Mouse (Mus musculus): ENCODE data around the gene Atp5s. TPM values are rescaled to one million over a fixed set of nuclear protein-coding genes. Genes with fewer than 3 reads are reported as not detected.

Gene Atp5s
- total and polyA plus RNA-seq, 3 experiments = 22.5 to 34.7 (median 31.5) TPM

DNA sequence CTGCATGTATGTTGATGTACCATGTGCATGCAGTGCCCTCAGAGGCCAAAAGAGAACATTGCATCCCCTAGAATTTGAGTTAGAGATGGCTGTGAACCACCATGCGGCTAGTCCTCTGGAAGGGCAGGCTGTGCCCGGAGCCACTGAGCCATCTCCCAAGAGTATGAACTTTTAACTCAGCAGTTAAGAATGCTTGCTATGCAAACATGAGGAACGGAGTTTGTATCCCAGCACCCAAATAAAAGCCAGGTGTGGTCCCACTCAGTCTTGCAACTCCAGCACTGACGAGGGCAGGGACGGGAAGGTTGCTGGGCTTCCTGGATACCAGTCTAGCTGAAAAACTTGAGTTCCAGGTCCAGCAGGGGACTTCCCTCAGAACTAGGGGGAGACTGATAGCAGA, 17.2 kb downstream of the Atp5s start:
- intact Hi-C loops (cut with DNase I) = no loop called here

GRCm38 (mm10) chr12:69744138-69744537, 19.4 kb downstream of the Atp5s start:
- no peak for DNase-seq
- Histone ChIP-seq H3K9ac (ENCODE audit: low read depth, low read length) (no peak overlapping the region), H3K27me3 (ENCODE audit: control insufficient read depth, insufficient read depth, low read length) (no peaks in the 10 kb centered on the region), H3K36me3 (ENCODE audit: control insufficient read depth, insufficient read depth, low read length) (no peaks in the 10 kb centered on the region), H3K27ac (no peak overlapping the region), H3K79me2 (replicated peaks; ENCODE audit: control insufficient read depth, insufficient read depth, low read length) (no peaks in the 10 kb centered on the region), H3K4me1 (ENCODE audit: control insufficient read depth, insufficient read depth, low read length) (no peaks in the 10 kb centered on the region), H3K4me3 (no peak overlapping the region)
- 64% methylated on average over 5 of the region's 5 CpGs for WGBS
- no peak for TF ChIP-seq EP300 (IDR thresholded peaks at IDR 0.05; ENCODE audit: insufficient read depth, low read depth, low read length)
- no peak for TF ChIP-seq POLR2A (IDR thresholded peaks at IDR 0.05; ENCODE audit: insufficient read depth, low read depth, low read length)
- TF ChIP-seq CTCF (IDR thresholded peaks at IDR 0.05) = no peak
- intact Hi-C loops (cut with DNase I) = no loop called here

More for the DNA sequence above, 17.2 kb downstream of the Atp5s start:
- Histone ChIP-seq H3K79me2 (replicated peaks; ENCODE audit: control insufficient read depth, insufficient read depth, low read length) (no peaks in the 10 kb centered on the region), H3K4me3 (no peak overlapping the region), H3K4me1 (ENCODE audit: control insufficient read depth, insufficient read depth, low read length) (no peaks in the 10 kb centered on the region), H3K36me3 (ENCODE audit: control insufficient read depth, insufficient read depth, low read length) (no peaks in the 10 kb centered on the region), H3K9ac (ENCODE audit: low read depth, low read length) (no peak overlapping the region), H3K27ac (no peak overlapping the region), H3K27me3 (ENCODE audit: control insufficient read depth, insufficient read depth, low read length) (no peaks in the 10 kb centered on the region)
- 93% methylated on average over 5 of the region's 5 CpGs for WGBS
- no peak for DNase-seq
- TF ChIP-seq EP300 (IDR thresholded peaks at IDR 0.05; ENCODE audit: insufficient read depth, low read depth, low read length) (no peak), POLR2A (IDR thresholded peaks at IDR 0.05; ENCODE audit: insufficient read depth, low read depth, low read length) (no peak), CTCF (IDR thresholded peaks at IDR 0.05) (no peak)

DNA sequence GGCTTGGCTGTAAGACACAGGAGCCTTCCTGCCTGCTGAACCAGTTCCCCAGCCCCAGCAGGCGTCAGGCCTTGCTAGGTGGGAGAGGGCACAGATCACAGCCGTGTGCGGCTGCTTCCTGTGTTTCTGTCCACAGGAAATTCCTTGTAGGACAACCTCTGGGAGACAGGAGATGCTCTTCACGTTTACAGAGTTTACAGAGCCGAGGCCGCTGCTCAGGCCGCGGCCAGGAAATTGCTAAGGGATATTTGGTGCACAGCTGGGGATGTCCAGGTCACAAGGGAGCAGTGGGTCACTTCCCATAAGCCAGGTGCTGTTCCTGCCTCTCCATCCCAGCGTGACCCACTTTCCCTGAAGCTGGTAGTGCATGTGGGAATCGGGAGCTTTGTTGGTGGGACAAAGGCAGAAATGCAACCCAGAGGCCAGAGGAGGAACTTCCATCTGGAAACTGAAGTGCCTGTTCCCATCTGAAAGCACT, 27.2 kb downstream of the Atp5s start:
- Histone ChIP-seq H3K27ac (peak overlapping the region; percentile 69), H3K36me3 (ENCODE audit: control insufficient read depth, insufficient read depth, low read length) (0 out of 2 replicates have a peak, but pooled peaks cover 2% of the 10 kb centered on the region), H3K27me3 (ENCODE audit: control insufficient read depth, insufficient read depth, low read length) (no peaks in the 10 kb centered on the region), H3K79me2 (replicated peaks; ENCODE audit: control insufficient read depth, insufficient read depth, low read length) (no peaks in the 10 kb centered on the region), H3K4me1 (ENCODE audit: control insufficient read depth, insufficient read depth, low read length) (peaks cover 7% of the 10 kb centered on the region), H3K4me3 (no peak overlapping the region), H3K9ac (ENCODE audit: low read depth, low read length) (no peak overlapping the region)
- no peak for TF ChIP-seq POLR2A (IDR thresholded peaks at IDR 0.05; ENCODE audit: insufficient read depth, low read depth, low read length)
- TF ChIP-seq CTCF (IDR thresholded peaks at IDR 0.05) = peak; percentile 48
- 0 out of 2 replicates have a peak, but pooled peaks have one; percentile 57 for TF ChIP-seq EP300 (IDR thresholded peaks at IDR 0.05; ENCODE audit: insufficient read depth, low read depth, low read length)
- DNase-seq = peak; percentile 49 to 64
- intact Hi-C loops (cut with DNase I) = loop anchor here (10.0 kb wide), 1 partner anchor 393 kb away; no protein-coding TSS in a partner anchor
- WGBS = 32% methylated on average over 10 of the region's 10 CpGs

DNA sequence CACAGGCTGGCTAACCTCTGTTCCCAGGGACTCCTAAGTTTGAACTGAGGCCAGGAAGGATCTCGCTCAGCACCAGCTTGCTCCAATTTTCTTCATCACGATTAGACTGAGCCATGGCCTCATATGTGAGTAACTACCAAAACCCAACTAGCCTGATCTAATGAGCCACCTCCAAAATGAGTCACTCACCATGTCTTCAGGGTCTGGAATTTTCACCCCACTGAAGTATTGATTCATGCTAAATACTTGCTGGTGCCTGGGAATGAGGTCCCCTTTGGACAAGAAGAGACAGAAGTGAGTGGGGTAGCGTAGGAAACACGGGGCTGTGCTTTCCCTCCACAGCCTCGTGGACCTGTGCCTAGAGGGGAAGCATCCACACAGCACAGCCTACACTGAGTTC, 29.2 kb downstream of the Atp5s start:
- H3K36me3 ChIP-seq (ENCODE audit: control insufficient read depth, insufficient read depth, low read length) = 0 out of 2 replicates have a peak, but pooled peaks cover 2% of the 10 kb centered on the region
- H3K27me3 ChIP-seq (ENCODE audit: control insufficient read depth, insufficient read depth, low read length) = no peaks in the 10 kb centered on the region
- DNase-seq = no peak
- 68% methylated on average over 5 of the region's 5 CpGs for WGBS
- no peak overlapping the region for H3K4me3 ChIP-seq
- H3K4me1 ChIP-seq (ENCODE audit: control insufficient read depth, insufficient read depth, low read length) = peaks cover 9% of the 10 kb centered on the region
- TF ChIP-seq CTCF (IDR thresholded peaks at IDR 0.05) = no peak
- no peak for TF ChIP-seq POLR2A (IDR thresholded peaks at IDR 0.05; ENCODE audit: insufficient read depth, low read depth, low read length)
- no peak for TF ChIP-seq EP300 (IDR thresholded peaks at IDR 0.05; ENCODE audit: insufficient read depth, low read depth, low read length)
- H3K79me2 ChIP-seq (replicated peaks; ENCODE audit: control insufficient read depth, insufficient read depth, low read length) = no peaks in the 10 kb centered on the region
- intact Hi-C loops (cut with DNase I) = loop anchor here (10.0 kb wide), 1 partner anchor 391 kb away; no protein-coding TSS in a partner anchor
- no peak overlapping the region for H3K27ac ChIP-seq
- no peak overlapping the region for H3K9ac ChIP-seq (ENCODE audit: low read depth, low read length)

GRCm38 (mm10) chr12:69756015-69756414, 31.3 kb downstream of the Atp5s start:
- peaks cover 7% of the 10 kb centered on the region for H3K4me1 ChIP-seq (ENCODE audit: control insufficient read depth, insufficient read depth, low read length)
- WGBS = 90% methylated on average over 5 of the region's 5 CpGs
- intact Hi-C loops (cut with DNase I) = loop anchor here (10.0 kb wide), 1 partner anchor 389 kb away; no protein-coding TSS in a partner anchor
- no peak overlapping the region for H3K4me3 ChIP-seq
- H3K79me2 ChIP-seq (replicated peaks; ENCODE audit: control insufficient read depth, insufficient read depth, low read length) = no peaks in the 10 kb centered on the region
- H3K9ac ChIP-seq (ENCODE audit: low read depth, low read length) = no peak overlapping the region
- H3K27me3 ChIP-seq (ENCODE audit: control insufficient read depth, insufficient read depth, low read length) = no peaks in the 10 kb centered on the region
- no peak overlapping the region for H3K27ac ChIP-seq
- H3K36me3 ChIP-seq (ENCODE audit: control insufficient read depth, insufficient read depth, low read length) = no peaks in the 10 kb centered on the region
- TF ChIP-seq POLR2A (IDR thresholded peaks at IDR 0.05; ENCODE audit: insufficient read depth, low read depth, low read length) = no peak
- no peak for TF ChIP-seq CTCF (IDR thresholded peaks at IDR 0.05)
- no peak for TF ChIP-seq EP300 (IDR thresholded peaks at IDR 0.05; ENCODE audit: insufficient read depth, low read depth, low read length)
- no peak for DNase-seq

DNA sequence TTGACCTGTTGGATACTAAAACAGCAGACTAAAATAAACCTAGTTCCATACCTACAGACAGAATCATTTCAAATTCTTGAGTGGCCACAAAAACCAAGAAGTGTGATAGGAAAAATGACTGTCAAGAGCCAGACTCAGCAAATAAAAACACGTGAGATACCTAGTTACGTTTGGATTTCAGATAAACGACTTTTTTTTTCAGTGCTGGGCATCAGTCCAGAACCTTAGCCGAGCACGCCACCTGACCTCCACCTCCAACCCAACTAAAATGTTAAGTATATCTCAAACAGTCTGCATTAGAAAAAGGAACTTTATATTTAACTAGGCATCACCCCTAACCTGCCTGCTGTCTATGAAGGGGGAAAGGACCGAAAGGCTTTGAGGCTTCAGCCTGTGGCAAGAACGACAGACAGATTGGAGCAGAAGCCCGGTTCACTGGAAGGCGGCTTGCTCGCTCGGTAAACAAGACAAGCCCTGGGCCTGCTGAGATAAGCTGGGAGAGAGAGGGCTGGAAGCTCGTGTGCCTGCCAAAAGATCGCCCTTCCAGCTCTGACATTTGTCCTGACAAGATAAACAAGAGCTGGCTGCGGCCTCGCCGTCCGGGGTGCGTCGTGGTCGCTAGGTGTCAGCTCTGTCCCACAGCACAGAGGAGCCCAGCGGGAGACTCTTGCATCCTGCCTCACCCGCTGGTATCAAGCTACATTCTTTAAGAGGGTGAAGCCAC, 32.8 kb downstream of the Atp5s start:
- intact Hi-C loops (cut with DNase I) = loop anchor here (1.0 to 10.0 kb wide), 3 partner anchors 135 to 387 kb away; partner anchors contain the start of genes Atl1 and Map4k5
- Histone ChIP-seq H3K4me1 (ENCODE audit: control insufficient read depth, insufficient read depth, low read length) (peaks cover 3% of the 10 kb centered on the region), H3K27ac (peak overlapping the region; percentile 88), H3K9ac (ENCODE audit: low read depth, low read length) (peak overlapping the region; percentile 4), H3K4me3 (peak overlapping the region; percentile 29; the same call in 1 of the 2 replicates), H3K79me2 (replicated peaks; ENCODE audit: control insufficient read depth, insufficient read depth, low read length) (no peaks in the 10 kb centered on the region), H3K27me3 (ENCODE audit: control insufficient read depth, insufficient read depth, low read length) (no peaks in the 10 kb centered on the region), H3K36me3 (ENCODE audit: control insufficient read depth, insufficient read depth, low read length) (no peaks in the 10 kb centered on the region)
- DNase-seq = peak; percentile 84 to 90
- WGBS = 3% methylated on average over 22 of the region's 22 CpGs
- TF ChIP-seq EP300 (IDR thresholded peaks at IDR 0.05; ENCODE audit: insufficient read depth, low read depth, low read length) (peak; percentile 87; the same call in 1 of the 2 replicates), CTCF (IDR thresholded peaks at IDR 0.05) (peak; percentile 94), POLR2A (IDR thresholded peaks at IDR 0.05; ENCODE audit: insufficient read depth, low read depth, low read length) (no peak; the same call in 1 of the 2 replicates)

Data from heart, adult 2 months (tissue).